Mouse (Mus musculus) midbrain, embryonic 12.5 days (tissue): ENCODE results near the gene Ermard. TPM values are rescaled to one million over a fixed set of nuclear protein-coding genes. Genes with fewer than 3 reads are reported as not detected.

Source experiments
- ATAC-seq: fragments of 200-750 bp; cut with Nextera tagmentation; 2 replicates; pipeline ENCODE4 v1.8.0; 2017; ENCODE audit warnings: low read depth, moderate TSS enrichment, moderate library complexity; ENCODE audit not compliant: low FRiP score
- H3K27ac ChIP-seq: fragments of 300-500 bp; sonication (generic); replicated peaks from 2 replicates; pipeline ENCODE4 v1.5.1; 2016; ENCODE audit warnings: mild to moderate bottlenecking
- H3K27me3 ChIP-seq: fragments of 300-500 bp; sonication (generic); 2 replicates; pipeline ENCODE4 v1.6.1; 2016; ENCODE audit warnings: mild to moderate bottlenecking
- H3K36me3 ChIP-seq: fragments of 300-500 bp; sonication (generic); 2 replicates; pipeline ENCODE4 v1.6.1; 2016
- H3K4me1 ChIP-seq: fragments of 300-500 bp; sonication (generic); 2 replicates; pipeline ENCODE4 v1.6.1; 2016
- H3K4me2 ChIP-seq: fragments of 300-500 bp; sonication (generic); replicated peaks from 2 replicates; pipeline ENCODE4 v1.6.1; 2016; ENCODE audit warnings: mild to moderate bottlenecking, moderate library complexity
- H3K4me3 ChIP-seq: fragments of 300-500 bp; sonication (generic); 2 replicates; pipeline ENCODE4 v1.5.1; 2016; ENCODE audit warnings: mild to moderate bottlenecking
- H3K9ac ChIP-seq: fragments of 300-500 bp; sonication (generic); replicated peaks from 2 replicates; pipeline ENCODE4 v1.6.1; 2016; ENCODE audit warnings: mild to moderate bottlenecking, moderate library complexity
- H3K9me3 ChIP-seq: fragments of 300-500 bp; sonication (generic); 2 replicates; pipeline ENCODE4 v1.6.1; 2016; ENCODE audit warnings: mild to moderate bottlenecking
- WGBS: fragments of 180-500 bp; shearing (Covaris S2); methylation state at CpG from one replicate; pipeline ENCODE4 v1.1.7; 2016; 5-methylcytosine and 5-hydroxymethylcytosine counted together
- polyA plus RNA-seq: library from polyadenylated mRNA; unstranded; fragments of >200 nt; fragmentation: Nextera tagmentation; extraction: Ambion mirVana; gene quantifications from 2 replicates; pipeline ENCODE4 v1.2.1, GENCODE M21; 2016

Ermard gene
- polyA plus RNA-seq, 1 experiment from 2014 or later = 111 TPM

- Histone ChIP-seq H3K4me1 (0 out of 2 replicates have a peak, but pooled peaks cover 3% of the 10 kb centered on the region), H3K9ac (no peak overlapping the region), H3K27ac (no peak overlapping the region), H3K4me2 (no peak overlapping the region), H3K36me3 (no peaks in the 10 kb centered on the region), H3K27me3 (no peaks in the 10 kb centered on the region), H3K9me3 (no peaks in the 10 kb centered on the region), H3K4me3 (no peak overlapping the region)
- WGBS = 71% methylated on average over 5 of the region's 5 CpGs
- ATAC-seq = no peak
Observed at GRCm38 (mm10) chr17:15137443-15137842, 96.4 kb downstream of the Ermard start.

Other genes with a start within 250 kb of the Ermard start
- gene Wdr27, start 98.0 kb upstream of the Ermard start, polyA plus RNA-seq = 4.7 and 7.1 TPM in 2 replicates
- gene 1600012H06Rik, start 98.0 kb upstream of the Ermard start, polyA plus RNA-seq = 31.4 and 33.1 TPM in 2 replicates
- 23.4 and 23.7 TPM in 2 replicates for gene Phf10, start 79.9 kb upstream of the Ermard start, polyA plus RNA-seq
- gene 9030025P20Rik, start 62.7 kb upstream of the Ermard start, polyA plus RNA-seq = 14.0 and 14.8 TPM in 2 replicates
- 1.0 and 1.2 TPM in 2 replicates for gene Gm3417, start 62.4 kb upstream of the Ermard start, polyA plus RNA-seq
- gene Gm3435, start 31.0 kb upstream of the Ermard start, polyA plus RNA-seq = 12.3 and 14.5 TPM in 2 replicates
- gene Tcte3, start 280 bp downstream of the Ermard start, polyA plus RNA-seq = not detected in 2 replicates
- 6.4 and 6.5 TPM in 2 replicates for gene Gm3448, start 329 bp downstream of the Ermard start, polyA plus RNA-seq